Mouse (Mus musculus) kidney, adult 2 months (tissue): ENCODE data around the gene Plscr2. TPM values are rescaled to one million over a fixed set of nuclear protein-coding genes. Genes with fewer than 3 reads are reported as not detected.

Experiments used
- DNase-seq: peaks from one replicate; pipeline ENCODE4 v3.0.0; 2021
- H3K27ac ChIP-seq: fragments of 200-500 bp; 2 replicates; pipeline ENCODE4 v1.5.1; 2012; ENCODE audit warnings: low read depth, low read length, control low read depth, inconsistent platforms; ENCODE audit not compliant: insufficient read depth
- H3K27me3 ChIP-seq: fragments of 200-500 bp; replicated peaks from 2 replicates; pipeline ENCODE4 v1.6.1; 2012; ENCODE audit warnings: mild to moderate bottlenecking, moderate library complexity, low read length, inconsistent platforms; ENCODE audit not compliant: control insufficient read depth, insufficient read depth
- H3K36me3 ChIP-seq: fragments of 200-500 bp; 2 replicates; pipeline ENCODE4 v1.6.1; 2012; ENCODE audit warnings: mild to moderate bottlenecking, moderate library complexity, low read length, inconsistent platforms; ENCODE audit not compliant: control insufficient read depth, insufficient read depth
- H3K4me1 ChIP-seq: fragments of 200-500 bp; 2 replicates; pipeline ENCODE4 v1.6.1; 2011; ENCODE audit warnings: low read length; ENCODE audit not compliant: control insufficient read depth, insufficient read depth
- H3K4me3 ChIP-seq: fragments of 200-500 bp; 2 replicates; pipeline ENCODE4 v1.5.1; 2011; ENCODE audit warnings: mild to moderate bottlenecking, low read depth, low read length, control low read depth; ENCODE audit not compliant: insufficient read depth
- CTCF ChIP-seq: fragments of 200-500 bp; conservative IDR thresholded peaks from 2 replicates; pipeline ENCODE4 v1.5.1; 2011; ENCODE audit warnings: low read depth, mild to moderate bottlenecking, control low read depth, low read length, moderate library complexity, mixed read lengths; ENCODE audit not compliant: insufficient read depth, insufficient read length
- POLR2A ChIP-seq: fragments of 200-500 bp; IDR thresholded peaks from one replicate; pipeline ENCODE4 v1.6.1; 2011; ENCODE audit warnings: low read depth, low read length, control low read depth
- WGBS: fragments of 180-500 bp; shearing (Covaris S2); methylation state at CpG from one replicate; pipeline ENCODE4 v1.1.7; 2018; 5-methylcytosine and 5-hydroxymethylcytosine counted together
- polyA plus RNA-seq: library from polyadenylated mRNA; depleted of rRNA; stranded (reverse); fragments of >200 nt; gene quantifications from 2 replicates; pipeline ENCODE4 v1.2.3, GENCODE M21; 2012; rRNA removed

Plscr2 gene
- polyA plus RNA-seq, 1 experiment, result 193 TPM

DNA sequence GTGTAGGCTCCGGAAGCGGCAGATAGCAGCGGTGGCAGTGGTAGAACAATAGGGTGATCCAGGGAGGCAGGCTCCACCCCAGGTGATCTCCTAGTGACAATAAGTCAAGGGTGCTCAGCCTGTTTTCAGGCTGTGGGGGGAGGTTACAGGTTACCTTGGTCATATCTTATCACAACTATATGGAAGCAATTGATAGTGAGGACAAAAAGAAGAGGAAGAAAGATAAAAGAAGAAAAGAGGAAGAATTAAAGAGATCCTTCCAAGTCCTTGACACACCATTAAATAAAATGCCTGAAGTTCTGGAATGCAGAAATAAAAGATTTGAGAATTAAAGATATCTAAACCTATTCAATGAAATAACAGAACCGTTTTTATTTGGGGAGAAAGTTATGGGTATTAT lies 51.4 kb downstream of the Plscr2 start:
- 90% methylated on average over 4 of the region's 4 CpGs for WGBS
- H3K27me3 ChIP-seq, result no peaks in the 10 kb centered on the region
- H3K27ac ChIP-seq, result no peak overlapping the region
- H3K36me3 ChIP-seq, result no peaks in the 10 kb centered on the region
- H3K4me3 ChIP-seq, result no peak overlapping the region
- no peak for DNase-seq
- no peak for TF ChIP-seq CTCF
- H3K4me1 ChIP-seq, result no peaks in the 10 kb centered on the region

GRCm38 (mm10) chr9:92331383-92331782 lies 56.0 kb downstream of the Plscr2 start:
- no peak overlapping the region for H3K27ac ChIP-seq
- no peak for TF ChIP-seq CTCF
- TF ChIP-seq POLR2A, result no peak
- DNase-seq, result no peak
- WGBS, result 93% methylated on average over 4 of the region's 4 CpGs
- no peaks in the 10 kb centered on the region for H3K27me3 ChIP-seq
- no peaks in the 10 kb centered on the region; the same call in 1 of the 2 replicates for H3K4me1 ChIP-seq
- H3K36me3 ChIP-seq, result no peaks in the 10 kb centered on the region
- H3K4me3 ChIP-seq, result no peak overlapping the region

DNA sequence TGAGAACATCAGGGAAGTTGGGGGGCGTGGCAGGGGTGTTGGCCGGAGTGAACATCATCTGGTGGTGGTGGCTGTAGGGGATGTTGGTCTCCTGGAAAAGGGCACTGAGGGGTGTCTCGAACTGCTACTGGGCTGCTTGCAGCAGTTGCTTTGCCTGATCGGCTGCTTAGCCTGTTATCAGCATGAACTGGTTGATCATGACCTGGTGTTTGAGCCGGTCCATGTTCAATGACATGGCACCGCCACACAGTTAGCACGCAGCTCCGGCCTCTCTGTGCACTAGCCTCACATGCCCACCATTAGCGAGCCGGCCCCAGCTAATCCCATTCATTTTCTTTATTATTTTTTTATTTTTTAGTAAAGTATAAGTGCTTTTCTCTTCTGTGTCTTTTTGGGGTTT lies 59.4 kb downstream of the Plscr2 start:
- no peaks in the 10 kb centered on the region for H3K27me3 ChIP-seq
- no peak for DNase-seq
- no peaks in the 10 kb centered on the region for H3K36me3 ChIP-seq
- TF ChIP-seq POLR2A, result no peak
- TF ChIP-seq CTCF, result no peak
- 97% methylated on average over 10 of the region's 10 CpGs for WGBS
- H3K4me3 ChIP-seq, result no peak overlapping the region
- H3K4me1 ChIP-seq, result no peaks in the 10 kb centered on the region; the same call in 1 of the 2 replicates
- no peak overlapping the region for H3K27ac ChIP-seq

GRCm38 (mm10) chr9:92335277-92335818 lies 59.9 kb downstream of the Plscr2 start:
- WGBS, result 84% methylated on average over 6 of the region's 6 CpGs
- no peaks in the 10 kb centered on the region for H3K36me3 ChIP-seq

GRCm38 (mm10) chr9:92337063-92337462 lies 61.7 kb downstream of the Plscr2 start:
- TF ChIP-seq CTCF, result no peak
- no peak for TF ChIP-seq POLR2A
- Histone ChIP-seq H3K36me3 (no peaks in the 10 kb centered on the region), H3K4me3 (no peak overlapping the region), H3K4me1 (no peaks in the 10 kb centered on the region; the same call in 1 of the 2 replicates), H3K27me3 (no peaks in the 10 kb centered on the region), H3K27ac (no peak overlapping the region)
- WGBS, result 100% methylated on average over 1 of the region's 1 CpGs
- DNase-seq, result no peak

More at GRCm38 (mm10) chr9:92335277-92335818, 59.9 kb downstream of the Plscr2 start:
- Histone ChIP-seq H3K27me3 (no peaks in the 10 kb centered on the region), H3K4me1 (no peaks in the 10 kb centered on the region; the same call in 1 of the 2 replicates), H3K27ac (no peak overlapping the region), H3K4me3 (no peak overlapping the region)
- DNase-seq, result no peak
- TF ChIP-seq POLR2A, result no peak
- TF ChIP-seq CTCF, result no peak

DNA sequence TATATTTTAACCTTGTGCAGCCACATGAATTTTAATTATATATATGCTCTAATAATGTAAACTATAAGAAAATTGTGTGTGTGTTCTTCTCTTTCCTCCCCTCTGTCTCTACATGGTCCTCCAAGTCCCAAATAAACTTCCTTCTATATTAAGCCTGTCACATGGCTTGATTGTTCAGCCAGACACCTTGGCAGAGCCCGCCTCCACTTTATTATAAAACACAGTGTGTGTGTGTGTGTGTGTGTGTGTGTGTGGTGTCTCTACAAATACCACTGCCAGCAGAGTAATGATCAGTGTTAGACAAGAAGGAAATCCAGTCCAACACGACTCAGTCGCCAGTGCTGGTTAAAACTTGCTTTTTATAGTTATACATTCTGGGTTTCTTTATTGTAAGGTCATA lies 62.3 kb downstream of the Plscr2 start:
- Histone ChIP-seq H3K27ac (no peak overlapping the region), H3K36me3 (no peaks in the 10 kb centered on the region), H3K4me1 (no peaks in the 10 kb centered on the region; the same call in 1 of the 2 replicates), H3K4me3 (no peak overlapping the region), H3K27me3 (no peaks in the 10 kb centered on the region)
- 77% methylated on average over 3 of the region's 3 CpGs for WGBS
- TF ChIP-seq POLR2A (no peak), CTCF (no peak)
- no peak for DNase-seq

DNA sequence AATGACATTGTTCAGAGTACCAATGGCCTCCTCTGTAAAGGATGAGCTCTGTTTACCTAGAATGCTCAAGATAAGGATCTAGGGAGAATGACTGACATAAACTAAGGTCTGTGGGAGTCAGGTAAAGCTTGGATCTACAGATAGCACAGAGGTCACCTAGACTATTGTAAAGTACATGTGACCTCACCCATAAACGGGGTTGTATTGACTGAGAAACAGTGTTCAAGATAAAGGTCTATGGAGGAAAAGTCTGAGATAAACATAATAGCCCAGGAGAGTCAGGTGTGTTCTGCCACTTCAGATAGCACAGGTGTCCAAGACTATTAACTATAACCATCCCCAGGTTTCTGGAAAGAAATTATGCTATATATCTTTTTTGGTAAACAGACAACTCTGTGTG lies 63.6 kb downstream of the Plscr2 start:
- no peak overlapping the region for H3K4me3 ChIP-seq
- no peaks in the 10 kb centered on the region for H3K36me3 ChIP-seq
- no peaks in the 10 kb centered on the region for H3K27me3 ChIP-seq
- TF ChIP-seq POLR2A (no peak), CTCF (no peak)
- DNase-seq, result no peak
- no peaks in the 10 kb centered on the region; the same call in 1 of the 2 replicates for H3K4me1 ChIP-seq
- no peak overlapping the region for H3K27ac ChIP-seq
- WGBS, result 86% methylated on average over 1 of the region's 1 CpGs

Other genes starting within 250 kb of the Plscr2 start
- not detected in 2 replicates for gene Plscr5, start 82.7 kb upstream of the Plscr2 start, polyA plus RNA-seq
- gene Plscr1, start 25.9 kb upstream of the Plscr2 start, polyA plus RNA-seq, result 21.7 and 26.1 TPM in 2 replicates
- not detected in 2 replicates for gene 1700057G04Rik, start 33.8 kb downstream of the Plscr2 start, polyA plus RNA-seq
- 11.0 and 11.7 TPM in 2 replicates for gene Plscr4, start 181.8 kb downstream of the Plscr2 start, polyA plus RNA-seq